Mouse (Mus musculus): ENCODE data around the gene Qprt. TPM values are rescaled to one million over a fixed set of nuclear protein-coding genes. Genes with fewer than 3 reads are reported as not detected.

Qprt gene
- polyA plus RNA-seq, 1 experiment from 2014 or later: 11.3 TPM

GRCm38 (mm10) chr7:127142214-127142613 is 20.2 kb upstream of the Qprt start:
- Histone ChIP-seq H3K36me3 (replicated peaks) (no peaks in the 10 kb centered on the region), H3K4me3 (no peak overlapping the region), H3K9me3 (no peaks in the 10 kb centered on the region), H3K4me1 (peaks cover 17% of the 10 kb centered on the region), H3K27me3 (ENCODE audit: poor library complexity, severe bottlenecking) (no peaks in the 10 kb centered on the region), H3K27ac (no peak overlapping the region)
- no peak for DNase-seq (ENCODE audit: extremely low spot score, low spot score)
- WGBS: 48% methylated on average over 2 of the region's 2 CpGs

- no peaks in the 10 kb centered on the region for H3K36me3 ChIP-seq (replicated peaks)
- no peaks in the 10 kb centered on the region for H3K27me3 ChIP-seq (ENCODE audit: poor library complexity, severe bottlenecking)
- no peak overlapping the region for H3K4me3 ChIP-seq
- WGBS: 75% methylated on average over 7 of the region's 7 CpGs
- H3K27ac ChIP-seq: no peak overlapping the region
- no peaks in the 10 kb centered on the region for H3K9me3 ChIP-seq
- H3K4me1 ChIP-seq: peaks cover 4% of the 10 kb centered on the region
- DNase-seq (ENCODE audit: extremely low spot score, low spot score): no peak
These were observed 18.8 kb upstream of the Qprt start for GRCm38 (mm10) chr7:127140623-127141404.

DNA sequence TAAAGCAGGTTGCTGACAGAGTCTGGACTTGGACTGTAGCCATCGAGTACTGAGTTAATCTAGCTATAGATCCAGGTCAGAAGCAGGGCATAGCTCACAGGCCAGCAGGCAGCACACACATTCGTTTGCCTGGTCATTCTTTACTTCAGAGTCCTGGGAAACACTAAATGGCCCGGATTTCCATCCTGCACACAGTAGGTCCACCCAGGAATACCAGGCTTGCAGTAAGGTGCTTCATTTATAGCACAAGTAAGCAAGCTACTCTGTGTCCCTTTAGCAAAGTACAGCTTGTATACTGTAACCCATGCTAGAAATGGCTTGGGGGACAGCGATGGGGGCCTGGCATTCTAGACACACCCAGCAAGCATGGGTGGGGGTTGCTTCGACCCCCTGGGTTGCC is 17.5 kb upstream of the Qprt start:
- 65% methylated on average over 5 of the region's 5 CpGs for WGBS
- H3K36me3 ChIP-seq (replicated peaks): no peaks in the 10 kb centered on the region
- no peak overlapping the region for H3K27ac ChIP-seq
- H3K4me1 ChIP-seq: peaks cover 4% of the 10 kb centered on the region; the same call in 1 of the 2 replicates
- no peaks in the 10 kb centered on the region for H3K27me3 ChIP-seq (ENCODE audit: poor library complexity, severe bottlenecking)
- no peak for DNase-seq (ENCODE audit: extremely low spot score, low spot score)
- H3K9me3 ChIP-seq: no peaks in the 10 kb centered on the region
- H3K4me3 ChIP-seq: no peak overlapping the region

DNA sequence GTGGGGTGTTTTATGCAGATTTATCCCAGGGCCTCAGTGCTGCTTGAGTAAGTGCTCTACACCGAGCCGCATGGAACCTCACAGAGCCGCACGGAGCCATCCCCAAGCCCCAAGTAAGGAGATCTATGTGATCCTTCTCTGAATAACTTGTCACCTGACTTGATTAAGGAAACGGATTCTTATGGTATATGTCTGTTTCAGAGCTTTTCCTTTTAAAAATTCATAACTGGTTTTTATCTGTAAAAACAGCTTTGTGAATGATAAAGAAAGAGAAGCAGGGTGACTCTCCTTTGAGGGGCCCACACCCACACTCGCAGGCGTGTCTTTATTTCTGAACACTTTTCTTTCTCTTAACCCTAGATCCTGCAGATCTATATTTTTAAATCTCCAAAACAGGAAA is 17.1 kb upstream of the Qprt start:
- WGBS: 93% methylated on average over 7 of the region's 7 CpGs
- no peak for DNase-seq (ENCODE audit: extremely low spot score, low spot score)
- no peaks in the 10 kb centered on the region for H3K9me3 ChIP-seq
- no peak overlapping the region for H3K4me3 ChIP-seq
- H3K4me1 ChIP-seq: peaks cover 4% of the 10 kb centered on the region; the same call in 1 of the 2 replicates
- no peaks in the 10 kb centered on the region for H3K36me3 ChIP-seq (replicated peaks)
- H3K27ac ChIP-seq: no peak overlapping the region
- H3K27me3 ChIP-seq (ENCODE audit: poor library complexity, severe bottlenecking): no peaks in the 10 kb centered on the region

DNA sequence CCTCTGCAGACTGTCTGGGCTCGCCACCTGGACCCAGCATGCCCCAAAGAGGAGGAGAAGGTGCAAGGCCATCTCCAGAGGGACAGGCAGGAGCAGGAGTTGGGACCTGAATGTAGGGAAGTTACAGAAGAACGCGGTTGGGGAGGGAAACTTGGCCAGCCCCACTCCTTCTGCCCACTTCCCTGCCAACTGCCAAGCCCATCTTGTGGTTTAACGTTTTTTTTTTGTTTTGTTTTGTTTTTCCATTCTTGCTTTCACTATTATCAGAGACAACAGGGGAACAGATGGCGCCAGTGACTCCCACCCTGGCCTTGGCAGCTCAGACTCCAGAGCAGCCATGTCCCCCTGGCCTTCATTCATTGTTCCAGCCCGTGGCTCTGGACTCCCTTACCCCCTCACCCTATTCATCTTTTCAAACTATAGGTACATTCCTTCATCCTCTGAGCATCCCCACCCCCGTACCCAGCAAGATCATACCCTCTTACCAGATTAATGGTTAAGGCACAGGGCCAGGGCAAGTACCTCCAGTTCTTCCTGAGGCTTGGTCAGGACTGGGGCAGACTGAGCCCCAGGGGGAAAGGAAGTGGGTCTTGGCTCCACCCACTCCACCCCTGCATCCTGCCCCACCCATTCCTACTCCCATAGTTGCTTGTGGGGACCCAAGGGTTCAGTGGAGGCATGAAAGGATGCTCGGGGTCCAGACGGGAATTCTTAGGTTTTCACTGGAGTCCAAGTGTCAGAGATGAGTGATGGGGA is 15.4 kb upstream of the Qprt start, which contains the start of gene Spn:
TSS of gene Spn (minus strand) at position 562 of the 756 bp plus-strand sequence.
- 81% methylated on average over 9 of the region's 9 CpGs for WGBS
- no peaks in the 10 kb centered on the region for H3K36me3 ChIP-seq (replicated peaks)
- H3K9me3 ChIP-seq: no peaks in the 10 kb centered on the region
- DNase-seq (ENCODE audit: extremely low spot score, low spot score): no peak
- H3K27ac ChIP-seq: no peak within 1 kb of the TSS
- H3K4me1 ChIP-seq: peaks cover 10% of the 10 kb centered on the region
- H3K27me3 ChIP-seq (ENCODE audit: poor library complexity, severe bottlenecking): no peaks in the 10 kb centered on the region
- no peak within 1 kb of the TSS for H3K4me3 ChIP-seq

DNA sequence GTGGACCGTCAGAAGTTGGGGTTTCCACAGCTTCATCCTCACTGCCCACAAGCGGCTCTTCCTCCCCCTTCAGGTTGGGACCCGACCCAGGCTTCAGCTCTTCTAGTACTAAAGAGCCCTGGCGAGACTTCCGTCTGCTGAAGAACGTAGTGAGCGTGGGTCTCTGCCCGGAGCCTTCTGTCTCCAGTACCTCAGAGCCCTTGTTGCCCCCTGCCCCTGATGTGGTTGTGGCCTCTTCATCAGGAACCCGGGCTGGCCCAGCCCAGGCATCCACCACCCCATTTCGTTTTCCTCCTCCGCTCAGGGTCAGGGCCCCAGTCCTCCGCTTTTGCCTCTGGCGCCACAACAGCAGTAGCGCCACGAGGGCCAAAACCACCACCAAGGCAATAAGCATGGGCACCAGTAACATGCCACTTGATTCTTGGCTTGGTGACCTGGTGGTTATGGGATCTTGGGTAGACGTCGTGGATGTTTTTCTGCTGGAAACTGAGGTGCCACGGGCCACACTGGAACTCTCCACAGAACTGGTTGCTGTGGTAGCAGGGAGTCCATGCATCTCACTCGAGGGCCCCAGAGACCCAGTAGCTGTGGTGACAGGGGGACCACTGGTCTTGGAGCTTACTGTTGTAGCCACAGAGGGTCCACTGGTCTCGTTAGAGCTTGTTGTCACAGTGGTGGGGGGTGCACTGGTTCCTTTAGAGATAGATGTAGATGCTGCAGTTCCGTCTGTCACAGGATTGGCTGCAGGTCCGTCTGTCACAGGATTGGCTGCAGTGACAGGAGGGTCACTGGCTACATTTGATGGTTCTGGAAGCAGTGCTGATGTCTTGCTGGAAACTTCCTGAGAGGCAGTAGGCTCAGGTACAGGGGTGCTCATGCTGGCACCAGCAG is 14.4 kb upstream of the Qprt start:
- H3K27me3 ChIP-seq (ENCODE audit: poor library complexity, severe bottlenecking): no peaks in the 10 kb centered on the region
- 87% methylated on average over 22 of the region's 22 CpGs for WGBS
- peaks cover 10% of the 10 kb centered on the region for H3K4me1 ChIP-seq
- no peak overlapping the region for H3K4me3 ChIP-seq
- H3K9me3 ChIP-seq: no peaks in the 10 kb centered on the region
- DNase-seq (ENCODE audit: extremely low spot score, low spot score): no peak
- no peaks in the 10 kb centered on the region for H3K36me3 ChIP-seq (replicated peaks)
- H3K27ac ChIP-seq: no peak overlapping the region

GRCm38 (mm10) chr7:127134821-127135447 is 12.9 kb upstream of the Qprt start:
- H3K27ac ChIP-seq: no peak overlapping the region
- WGBS: 88% methylated on average over 11 of the region's 11 CpGs
- H3K4me1 ChIP-seq: peaks cover 10% of the 10 kb centered on the region
- no peaks in the 10 kb centered on the region for H3K27me3 ChIP-seq (ENCODE audit: poor library complexity, severe bottlenecking)
- no peak for DNase-seq (ENCODE audit: extremely low spot score, low spot score)
- no peaks in the 10 kb centered on the region for H3K9me3 ChIP-seq
- H3K4me3 ChIP-seq: no peak overlapping the region
- no peaks in the 10 kb centered on the region for H3K36me3 ChIP-seq (replicated peaks)

- Histone ChIP-seq H3K4me3 (no peak overlapping the region), H3K27ac (no peak overlapping the region), H3K9me3 (no peaks in the 10 kb centered on the region), H3K36me3 (replicated peaks) (no peaks in the 10 kb centered on the region), H3K4me1 (peaks cover 10% of the 10 kb centered on the region), H3K27me3 (ENCODE audit: poor library complexity, severe bottlenecking) (no peaks in the 10 kb centered on the region)
- no peak for DNase-seq (ENCODE audit: extremely low spot score, low spot score)
- WGBS: 65% methylated on average over 5 of the region's 5 CpGs
These were observed 11.1 kb upstream of the Qprt start for GRCm38 (mm10) chr7:127133125-127133524.

- no peak for DNase-seq (ENCODE audit: extremely low spot score, low spot score)
- 21% methylated on average over 4 of the region's 4 CpGs for WGBS
- Histone ChIP-seq H3K36me3 (replicated peaks) (no peaks in the 10 kb centered on the region), H3K4me3 (no peak overlapping the region), H3K27me3 (ENCODE audit: poor library complexity, severe bottlenecking) (no peaks in the 10 kb centered on the region), H3K9me3 (peaks cover under 1% of the 10 kb centered on the region), H3K4me1 (peaks cover 6% of the 10 kb centered on the region), H3K27ac (no peak overlapping the region)
These were observed 7.6 kb upstream of the Qprt start for GRCm38 (mm10) chr7:127129638-127130037.

GRCm38 (mm10) chr7:127121061-127121910 is 740 bp downstream of the Qprt start:
- peaks cover 37% of the 10 kb centered on the region for H3K27me3 ChIP-seq (ENCODE audit: poor library complexity, severe bottlenecking)
- 6% methylated on average over 21 of the region's 21 CpGs for WGBS
- peak overlapping the region; percentile 42 for H3K4me3 ChIP-seq
- H3K4me1 ChIP-seq: peaks cover 48% of the 10 kb centered on the region
- peaks cover 6% of the 10 kb centered on the region for H3K9me3 ChIP-seq
- H3K36me3 ChIP-seq (replicated peaks): no peaks in the 10 kb centered on the region
- peak; percentile 33 for DNase-seq (ENCODE audit: extremely low spot score, low spot score)
- H3K27ac ChIP-seq: peak overlapping the region; percentile 78

GRCm38 (mm10) chr7:127118671-127119445 is 3.2 kb downstream of the Qprt start:
- H3K9me3 ChIP-seq: no peaks in the 10 kb centered on the region
- 57% methylated on average over 14 of the region's 14 CpGs for WGBS
- H3K27ac ChIP-seq: peak overlapping the region; percentile 54; the same call in 1 of the 2 replicates
- no peak for DNase-seq (ENCODE audit: extremely low spot score, low spot score)
- peaks cover 37% of the 10 kb centered on the region for H3K27me3 ChIP-seq (ENCODE audit: poor library complexity, severe bottlenecking)
- H3K36me3 ChIP-seq (replicated peaks): no peaks in the 10 kb centered on the region
- no peak overlapping the region for H3K4me3 ChIP-seq
- H3K4me1 ChIP-seq: peaks cover 50% of the 10 kb centered on the region
